Mouse (Mus musculus) cortical plate, adult 2 months (tissue): ENCODE measurements around the gene Rbm26.

Experiments used
- CTCF ChIP-seq: fragments of 200-500 bp; IDR thresholded peaks from 2 replicates; pipeline ENCODE4 v1.5.1; 2011; ENCODE audit warnings: mild to moderate bottlenecking, control low read depth, low read length; ENCODE audit not compliant: insufficient read depth; ENCODE audit errors: extremely low read depth
- POLR2A ChIP-seq: fragments of 200-500 bp; IDR thresholded peaks from 2 replicates; pipeline ENCODE4 v1.6.1; 2011; ENCODE audit warnings: mild to moderate bottlenecking, low read length, control low read depth; ENCODE audit not compliant: insufficient read depth; ENCODE audit errors: extremely low read depth

DNA sequence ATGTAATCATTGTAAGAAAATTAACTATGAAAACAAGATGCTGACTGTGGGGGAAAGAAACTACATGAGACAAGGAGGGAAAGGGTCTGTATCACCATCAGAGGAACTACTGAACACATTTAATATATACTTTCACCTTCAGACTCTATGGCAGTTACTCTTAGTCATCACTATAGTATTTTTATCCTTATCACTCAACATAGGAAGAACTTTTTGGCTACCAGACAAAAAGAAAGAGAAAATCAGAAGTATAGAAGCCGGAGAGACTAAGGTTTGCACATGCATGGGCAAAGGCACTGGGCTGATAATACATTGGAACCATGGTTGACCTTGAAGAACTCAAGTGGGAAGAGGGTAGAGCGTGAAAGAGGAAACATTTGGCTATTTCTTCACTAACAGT, 70.9 kb downstream of the Rbm26 start:
- TF ChIP-seq CTCF (no peak), POLR2A (no peak)
